Mouse (Mus musculus) intestine, embryonic 15.5 days (tissue): ENCODE measurements around the gene Rraga. TPM values are rescaled to one million over a fixed set of nuclear protein-coding genes. Genes with fewer than 3 reads are reported as not detected.
"Not testable (repeated sequence)": the region's sequence is repeated elsewhere in the genome, so short reads cannot be mapped to it uniquely, and the experiment has no call there.

ENCODE experiments used
- ATAC-seq: fragments of 200-750 bp; cut with Nextera tagmentation; 2 replicates; pipeline ENCODE4 v1.8.0; 2017; ENCODE audit warnings: moderate TSS enrichment, moderate library complexity
- H3K27ac ChIP-seq: fragments of 300-500 bp; sonication (generic); 2 replicates; pipeline ENCODE4 v1.5.1; 2015; ENCODE audit warnings: mild to moderate bottlenecking, inconsistent platforms
- H3K27me3 ChIP-seq: fragments of 300-500 bp; sonication (generic); replicated peaks from 2 replicates; pipeline ENCODE4 v1.6.1; 2015; ENCODE audit warnings: inconsistent platforms
- H3K36me3 ChIP-seq: fragments of 300-500 bp; sonication (generic); 2 replicates; pipeline ENCODE4 v1.6.1; 2015; ENCODE audit warnings: inconsistent platforms
- H3K4me1 ChIP-seq: fragments of 300-500 bp; sonication (generic); replicated peaks from 2 replicates; pipeline ENCODE4 v1.6.1; 2015; ENCODE audit warnings: inconsistent platforms
- H3K4me2 ChIP-seq: fragments of 300-500 bp; sonication (generic); replicated peaks from 2 replicates; pipeline ENCODE4 v1.6.1; 2015; ENCODE audit warnings: mild to moderate bottlenecking, inconsistent platforms
- H3K4me3 ChIP-seq: fragments of 300-500 bp; sonication (generic); replicated peaks from 2 replicates; pipeline ENCODE4 v1.5.1; 2015; ENCODE audit warnings: inconsistent platforms
- H3K9ac ChIP-seq: fragments of 300-500 bp; sonication (generic); 2 replicates; pipeline ENCODE4 v1.6.1; 2015; ENCODE audit warnings: inconsistent platforms
- H3K9me3 ChIP-seq: fragments of 300-500 bp; sonication (generic); 2 replicates; pipeline ENCODE4 v1.6.1; 2016; ENCODE audit warnings: inconsistent platforms
- WGBS: fragments of 180-500 bp; shearing (Covaris S2); methylation state at CpG from one replicate; pipeline ENCODE4 v1.1.7; 2015; 5-methylcytosine and 5-hydroxymethylcytosine counted together
- polyA plus RNA-seq: library from polyadenylated mRNA; unstranded; fragments of >200 nt; fragmentation: Nextera tagmentation; extraction: Ambion mirVana; gene quantifications from 2 replicates; pipeline ENCODE4 v1.2.1, GENCODE M21; 2015

The Rraga gene
- polyA plus RNA-seq, 1 experiment from 2014 or later = 69.8 TPM

- Histone ChIP-seq H3K4me1 (no peaks in the 10 kb centered on the region), H3K9me3 (no peaks in the 10 kb centered on the region), H3K4me3 (peak overlapping the region; percentile 69), H3K9ac (0 out of 2 replicates have a peak overlapping the region, but pooled peaks have one; percentile 26), H3K27me3 (no peaks in the 10 kb centered on the region), H3K36me3 (no peaks in the 10 kb centered on the region), H3K27ac (peak overlapping the region; percentile 33; the same call in 1 of the 2 replicates), H3K4me2 (peak overlapping the region; percentile 50)
- ATAC-seq = peak; percentile 19; the same call in 1 of the 2 replicates
- WGBS = 32% methylated on average over 8 of the region's 8 CpGs
Observed at GRCm38 (mm10) chr4:86612289-86612620, 36.8 kb downstream of the Rraga start.

DNA sequence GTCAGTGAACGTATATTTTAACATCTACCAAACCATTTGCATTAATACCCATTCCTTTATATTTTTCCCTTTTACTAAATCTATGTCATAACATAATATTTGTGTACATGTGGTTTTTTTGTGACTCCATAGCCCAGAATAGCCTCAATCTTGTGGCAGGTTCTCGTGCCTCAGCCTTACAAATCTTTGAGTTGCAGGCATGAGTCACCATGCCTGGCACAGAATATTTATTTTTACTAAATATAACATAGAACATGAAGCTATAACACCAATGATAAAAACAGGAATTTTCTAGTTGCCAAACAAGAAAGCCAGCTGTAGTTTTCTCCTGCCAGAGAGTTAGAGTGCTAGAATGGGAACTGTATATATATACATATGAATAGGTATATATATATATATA lies 45.0 kb downstream of the Rraga start:
- Histone ChIP-seq H3K4me1 (no peaks in the 10 kb centered on the region), H3K9me3 (no peaks in the 10 kb centered on the region), H3K4me3 (no peak overlapping the region), H3K4me2 (no peak overlapping the region), H3K27ac (no peak overlapping the region), H3K36me3 (no peaks in the 10 kb centered on the region), H3K27me3 (no peaks in the 10 kb centered on the region), H3K9ac (no peak overlapping the region)
- WGBS = 73% methylated on average over 2 of the region's 2 CpGs
- no peak for ATAC-seq

DNA sequence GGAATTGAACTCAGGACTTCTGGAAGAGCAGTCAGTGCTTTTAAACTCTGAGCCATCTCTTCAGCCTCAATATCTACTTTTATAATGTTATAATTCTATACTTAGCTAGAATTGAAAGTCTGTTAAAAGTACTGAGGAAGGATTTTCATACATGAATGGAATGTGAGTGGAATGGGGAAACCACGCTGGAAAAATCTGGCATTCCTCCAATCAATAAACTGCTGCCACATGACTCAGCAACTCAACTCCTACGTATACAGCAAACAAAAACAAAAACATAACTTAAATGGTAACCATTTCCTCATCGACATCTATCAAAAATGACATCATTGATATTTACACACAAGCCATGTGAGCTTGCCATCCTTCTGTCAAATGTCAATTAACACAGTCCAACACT lies 46.6 kb downstream of the Rraga start:
- Histone ChIP-seq H3K36me3 (no peaks in the 10 kb centered on the region), H3K4me2 (no peak overlapping the region), H3K4me3 (no peak overlapping the region), H3K9me3 (no peaks in the 10 kb centered on the region), H3K4me1 (no peaks in the 10 kb centered on the region), H3K27me3 (no peaks in the 10 kb centered on the region), H3K9ac (no peak overlapping the region), H3K27ac (no peak overlapping the region)
- WGBS = 56% methylated on average over 3 of the region's 3 CpGs
- no peak for ATAC-seq

GRCm38 (mm10) chr4:86622532-86622931 lies 47.1 kb downstream of the Rraga start:
- not testable (repeated sequence) for H3K4me2 ChIP-seq, H3K4me1 ChIP-seq, H3K9me3 ChIP-seq, H3K4me3 ChIP-seq, H3K27me3 ChIP-seq, ATAC-seq, H3K36me3 ChIP-seq, H3K27ac ChIP-seq, H3K9ac ChIP-seq
- WGBS = 87% methylated on average over 1 of the region's 1 CpGs

DNA sequence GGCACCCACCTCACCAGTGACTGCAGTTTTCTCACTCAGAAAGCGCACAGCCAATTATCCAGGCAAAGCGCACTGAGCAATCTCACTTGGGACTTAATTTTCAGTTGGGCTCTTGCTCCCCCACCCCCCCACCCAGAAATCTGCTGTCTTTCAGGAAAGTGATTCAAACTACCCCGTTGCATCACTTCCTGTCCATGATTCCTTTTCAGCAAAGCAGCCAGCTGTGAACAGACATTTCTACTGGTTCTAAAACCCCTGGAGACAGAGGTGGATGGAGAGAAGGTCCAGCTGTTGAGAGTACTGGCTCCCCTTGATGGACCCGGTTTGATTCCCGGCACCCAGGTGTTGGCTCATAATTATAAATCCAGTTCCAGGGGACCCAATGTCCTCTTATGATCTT lies 50.0 kb downstream of the Rraga start:
- Histone ChIP-seq H3K9me3 (no peaks in the 10 kb centered on the region), H3K27ac (no peak overlapping the region), H3K4me3 (no peak overlapping the region), H3K27me3 (no peaks in the 10 kb centered on the region), H3K4me1 (no peaks in the 10 kb centered on the region), H3K9ac (no peak overlapping the region), H3K4me2 (no peak overlapping the region), H3K36me3 (no peaks in the 10 kb centered on the region)
- 89% methylated on average over 5 of the region's 5 CpGs for WGBS
- ATAC-seq = no peak

DNA sequence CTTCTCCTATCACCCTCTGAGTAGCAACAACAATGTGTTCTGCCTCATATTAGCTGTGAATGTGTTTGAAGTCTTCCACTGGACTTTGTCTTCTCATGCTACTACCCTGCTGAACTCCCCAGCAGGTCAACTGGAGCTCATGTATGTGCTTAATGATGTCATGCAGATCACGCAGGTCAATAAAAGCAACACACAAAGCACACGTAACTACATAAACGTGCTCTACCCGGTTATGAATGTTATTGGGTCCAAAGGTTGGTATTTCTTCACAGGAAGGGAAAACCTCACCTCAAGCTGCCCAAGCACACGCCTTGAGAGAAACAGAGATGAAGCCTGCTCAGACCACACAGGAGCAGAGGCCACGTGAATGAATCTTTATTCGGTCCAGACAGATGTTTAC lies 51.0 kb downstream of the Rraga start:
- H3K4me1 ChIP-seq, H3K4me3 ChIP-seq, H3K9me3 ChIP-seq, H3K36me3 ChIP-seq, H3K4me2 ChIP-seq, H3K9ac ChIP-seq, H3K27me3 ChIP-seq: not testable (repeated sequence)
- peak; percentile 93 for ATAC-seq
- H3K27ac ChIP-seq = 0 out of 2 replicates have a peak overlapping the region, but pooled peaks have one; percentile 40
- 66% methylated on average over 7 of the region's 7 CpGs for WGBS

Other genes starting within 250 kb of the Rraga start
- gene Saxo1, start 17.3 kb upstream of the Rraga start, polyA plus RNA-seq = not detected in 2 replicates
- gene Haus6, start 36.4 kb downstream of the Rraga start, polyA plus RNA-seq = 13.0 and 13.7 TPM in 2 replicates
- gene Plin2, start 94.4 kb downstream of the Rraga start, polyA plus RNA-seq = 144 and 164 TPM in 2 replicates
- gene Dennd4c, start 172.9 kb downstream of the Rraga start, polyA plus RNA-seq = 4.7 and 5.8 TPM in 2 replicates